Mouse (Mus musculus): Measurements from ENCODE around the gene Dazap1.

DNA sequence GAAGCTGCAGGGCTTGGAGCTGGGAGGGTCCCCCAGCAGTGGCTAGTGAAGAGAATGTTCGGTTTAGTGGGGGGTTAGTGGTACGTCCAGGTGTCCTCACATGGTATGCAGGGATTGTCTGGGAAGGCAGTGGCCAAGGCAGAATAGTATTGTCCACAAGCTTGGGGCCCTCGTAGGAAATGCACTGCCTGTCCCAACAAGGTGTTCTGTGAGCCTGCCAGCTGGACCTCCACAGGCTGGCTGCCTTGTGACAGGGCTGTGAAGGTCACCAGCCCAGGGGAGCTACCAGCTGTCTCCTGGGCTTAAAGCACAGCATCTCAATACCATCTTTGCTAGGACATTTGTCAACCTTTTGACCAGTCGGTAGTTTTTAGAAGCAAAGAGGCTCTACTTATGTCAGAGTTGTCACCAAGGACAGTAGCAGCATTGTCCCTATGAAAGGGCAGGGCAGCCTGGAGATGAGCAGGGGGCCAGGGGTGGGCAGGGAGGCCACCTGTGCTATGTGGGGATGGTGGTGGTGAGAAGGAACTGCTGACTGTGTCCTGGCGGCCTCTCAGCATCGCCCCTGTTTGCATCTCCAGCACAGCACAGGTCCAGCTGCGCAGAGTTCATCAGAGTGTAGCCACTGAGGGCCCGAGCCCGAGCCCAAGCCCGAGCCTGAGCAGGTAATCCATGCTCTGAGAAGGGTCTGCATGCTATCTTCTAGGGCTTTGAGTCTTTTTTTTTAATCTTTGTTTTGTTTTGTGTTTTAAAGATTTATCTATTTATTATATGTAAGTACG is 8.6 kb upstream of the Dazap1 start:
- no peak for TF ChIP-seq CTCF (IDR thresholded peaks at IDR 0.05; ENCODE audit: low read depth)
- no peak for TF ChIP-seq EP300 (IDR thresholded peaks at IDR 0.05; ENCODE audit: low read depth)
